Mouse (Mus musculus) layer of hippocampus, adult 8-10 months (tissue): ENCODE results near the gene Icmt. TPM values are rescaled to one million over a fixed set of nuclear protein-coding genes. Genes with fewer than 3 reads are reported as not detected.

Experiments
- DNase-seq, 2 experiments: peaks; one replicate each; pipeline ENCODE4 v3.0.0; 2022; ENCODE audit warnings: low spot score in 2 of 2
- total RNA-seq, 4 experiments: library from RNA; stranded (reverse); gene quantifications; 2 replicates each; pipeline ENCODE4 v1.2.4; 2022

Icmt gene
- total RNA-seq, result 10 to 100 TPM; 38.0 to 52.1 (median 47.0) TPM

GRCm38 (mm10) chr4:152296874-152297861 lies at the start of gene Icmt:
Gene Icmt (plus strand): TSS chr4:152297227.
- DNase-seq, result peak; percentile 97 to 98

- DNase-seq, result no peak
Measured at GRCm38 (mm10) chr4:152250615-152251014, 46.4 kb upstream of the Icmt start.

GRCm38 (mm10) chr4:152253183-152253759 lies 43.8 kb upstream of the Icmt start:
- no peak for DNase-seq

- peak; percentile 83 to 87 for DNase-seq
Measured at GRCm38 (mm10) chr4:152257070-152257469, 40.0 kb upstream of the Icmt start.

GRCm38 (mm10) chr4:152260451-152260850 lies 36.6 kb upstream of the Icmt start:
- DNase-seq, result no peak

- DNase-seq, result no peak
Measured at GRCm38 (mm10) chr4:152262187-152262586, 34.8 kb upstream of the Icmt start.

GRCm38 (mm10) chr4:152263089-152263488 lies 33.9 kb upstream of the Icmt start:
- DNase-seq, result no peak

GRCm38 (mm10) chr4:152263512-152264176 lies 33.4 kb upstream of the Icmt start:
- no peak for DNase-seq

GRCm38 (mm10) chr4:152264177-152264530 lies 32.9 kb upstream of the Icmt start:
- DNase-seq, result no peak

- no peak for DNase-seq
Measured at GRCm38 (mm10) chr4:152264867-152265568, 32.0 kb upstream of the Icmt start.

GRCm38 (mm10) chr4:152265791-152266190 lies 31.2 kb upstream of the Icmt start:
- no peak for DNase-seq

GRCm38 (mm10) chr4:152266236-152266895 lies 30.7 kb upstream of the Icmt start:
- DNase-seq, result peak in 1 of 2 experiments; percentile 48

- no peak for DNase-seq
Measured at GRCm38 (mm10) chr4:152267748-152268369, 29.2 kb upstream of the Icmt start.

GRCm38 (mm10) chr4:152269967-152270366 lies 27.1 kb upstream of the Icmt start:
- no peak for DNase-seq

GRCm38 (mm10) chr4:152270599-152270998 lies 26.4 kb upstream of the Icmt start:
- no peak for DNase-seq

- DNase-seq, result no peak
Measured at GRCm38 (mm10) chr4:152271334-152271733, 25.7 kb upstream of the Icmt start.

- DNase-seq, result no peak
Measured at GRCm38 (mm10) chr4:152272006-152272405, 25.0 kb upstream of the Icmt start.

GRCm38 (mm10) chr4:152272449-152273049 lies 24.5 kb upstream of the Icmt start:
- no peak for DNase-seq

GRCm38 (mm10) chr4:152273191-152273590 lies 23.8 kb upstream of the Icmt start:
- no peak for DNase-seq

GRCm38 (mm10) chr4:152273621-152274236 lies 23.3 kb upstream of the Icmt start, which contains the start of gene Gpr153:
Gene Gpr153 (plus strand): TSS chr4:152274232.
- no peak for DNase-seq
